Mouse (Mus musculus) kidney, postnatal 14 days (tissue): Measurements from ENCODE around the gene Zer1.
"Not testable (repeated sequence)": the region's sequence is repeated elsewhere in the genome, so short reads cannot be mapped to it uniquely, and the experiment has no call there.

Experiments used
- DNase-seq: peaks from one replicate; pipeline ENCODE4 v3.0.0; 2022; ENCODE audit warnings: mixed read lengths

Gene Zer1

GRCm38 (mm10) chr2:30076959-30077358 lies 47.4 kb downstream of the Zer1 start:
- DNase-seq = no peak

- no peak for DNase-seq
Measured at GRCm38 (mm10) chr2:30076439-30076838, 47.9 kb downstream of the Zer1 start.

- DNase-seq = no peak
Measured at GRCm38 (mm10) chr2:30075625-30076024, 48.8 kb downstream of the Zer1 start.

DNA sequence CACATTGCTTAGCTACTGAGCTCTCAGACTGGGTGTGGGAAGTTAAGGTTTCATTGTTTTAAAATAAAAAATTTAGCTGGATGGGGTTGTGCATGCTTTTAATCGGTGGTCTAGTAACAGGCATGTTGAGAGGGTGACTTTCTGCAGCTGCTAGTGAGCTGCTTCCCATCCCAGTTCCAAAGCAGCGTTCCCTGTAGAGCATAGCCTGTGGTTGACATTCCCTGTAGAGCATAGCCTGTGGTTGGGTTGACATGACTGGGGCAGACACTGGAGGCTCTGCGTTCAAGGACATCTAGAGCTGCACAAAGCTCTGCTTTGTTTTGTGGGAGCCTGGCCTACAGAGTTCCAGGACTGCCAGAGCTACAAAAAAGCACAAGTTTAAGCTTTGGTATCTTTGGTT lies 51.1 kb downstream of the Zer1 start:
- DNase-seq = no peak

- no peak for DNase-seq
Measured at GRCm38 (mm10) chr2:30072875-30073274, 51.5 kb downstream of the Zer1 start.

DNA sequence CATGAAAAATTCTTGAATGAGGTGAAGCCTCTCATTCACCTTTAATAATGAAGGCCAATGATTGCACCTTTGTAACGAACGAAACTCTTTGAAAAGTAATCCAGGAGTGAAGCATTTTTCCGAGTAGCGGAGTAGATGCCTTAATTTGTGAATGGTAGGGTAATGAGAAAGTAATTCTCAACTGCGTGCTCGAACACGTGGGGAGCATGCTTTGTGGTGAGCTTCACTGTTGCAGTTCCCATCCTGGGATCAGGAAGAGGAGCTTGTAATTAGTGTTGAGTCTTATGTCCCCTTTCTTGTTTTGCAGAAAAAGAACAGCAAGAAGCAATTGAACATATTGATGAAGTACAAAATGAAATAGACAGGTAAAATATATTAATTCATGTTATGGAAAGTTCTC lies 56.4 kb downstream of the Zer1 start:
- no peak for DNase-seq

DNA sequence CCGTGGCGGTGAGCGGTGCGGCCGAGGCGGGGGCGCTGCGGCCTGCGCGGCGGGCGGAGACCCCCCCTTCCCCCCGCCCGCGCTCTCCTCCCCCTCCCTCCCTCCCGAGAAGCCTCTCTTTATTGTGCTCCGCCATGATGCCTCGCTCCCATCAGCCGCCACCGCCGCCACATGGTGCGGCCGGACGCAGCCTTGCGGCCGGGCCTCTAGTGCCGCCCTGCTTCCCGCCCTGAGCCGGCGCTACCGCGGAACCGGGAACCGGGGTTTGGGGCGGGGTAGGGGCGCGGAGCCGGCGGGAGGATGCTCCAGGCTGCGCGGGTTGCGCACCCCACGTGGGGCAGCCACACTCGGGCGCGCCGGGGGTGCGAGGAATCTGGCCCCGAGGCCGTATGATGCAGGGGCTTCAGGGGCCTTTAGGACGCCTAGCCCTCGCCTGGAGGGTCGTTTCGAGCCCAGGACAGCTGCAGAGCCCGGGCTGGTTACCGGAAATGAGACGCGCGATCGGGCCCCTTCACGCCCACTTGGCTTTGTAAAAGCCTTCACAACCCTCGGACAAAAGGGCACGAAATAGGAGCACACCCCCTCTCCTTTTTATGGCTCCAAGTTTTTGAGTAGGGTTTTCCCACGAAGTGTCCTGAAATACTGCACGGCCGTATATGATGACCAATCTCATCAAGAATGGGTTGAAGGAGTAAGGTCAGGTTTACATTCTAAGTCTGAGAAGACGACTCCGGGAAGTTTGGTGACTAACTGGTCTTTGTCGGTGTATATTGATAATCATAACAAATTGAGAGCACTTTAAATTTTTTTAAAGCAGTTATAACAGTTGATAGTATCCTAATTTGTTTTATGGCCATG lies 57.1 kb downstream of the Zer1 start:
- DNase-seq = peak; percentile 56

DNA sequence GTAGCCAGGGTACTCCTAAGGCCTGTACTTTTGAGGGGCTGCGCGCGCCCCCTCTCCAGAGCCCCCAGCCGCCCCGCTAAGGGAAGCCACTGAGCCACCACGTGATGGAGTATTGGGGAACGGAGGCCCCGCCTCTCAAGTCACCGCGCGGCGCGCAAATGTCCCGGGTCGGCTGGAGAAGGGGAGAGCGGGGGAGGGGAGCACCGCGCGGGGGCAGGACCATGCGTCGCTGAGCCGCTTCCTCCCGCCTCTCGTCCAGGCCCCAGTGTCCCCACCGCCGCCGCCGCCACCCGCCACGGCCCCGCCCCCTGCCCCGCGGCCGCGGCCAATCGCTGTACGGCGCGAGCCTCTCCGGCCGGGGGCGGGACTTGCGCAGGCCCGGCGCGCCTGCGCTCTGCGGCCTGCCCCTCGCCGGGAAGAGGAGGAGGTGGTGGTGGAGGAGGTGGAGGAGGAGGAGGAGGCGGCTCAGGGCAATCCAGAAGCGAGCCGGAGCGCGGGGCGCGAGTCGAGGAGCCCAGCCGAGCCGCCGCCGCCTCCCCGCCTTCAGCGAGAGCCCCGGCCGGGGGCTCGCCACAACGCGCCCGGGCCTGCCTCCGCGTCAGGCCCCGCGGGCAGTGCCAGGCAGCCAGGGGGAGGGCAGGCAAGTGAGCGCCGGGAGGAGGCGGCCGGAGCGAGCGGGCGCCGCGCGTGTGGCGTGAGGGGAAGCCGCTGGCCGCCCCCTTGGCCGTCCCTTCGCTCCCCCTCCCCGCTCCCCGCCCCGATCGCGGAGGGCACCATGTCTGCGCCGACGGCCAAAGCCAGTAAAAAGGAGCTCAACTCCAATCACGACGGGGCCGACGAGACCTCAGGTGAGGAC lies 58.1 kb downstream of the Zer1 start:
- peak; percentile 98 for DNase-seq

DNA sequence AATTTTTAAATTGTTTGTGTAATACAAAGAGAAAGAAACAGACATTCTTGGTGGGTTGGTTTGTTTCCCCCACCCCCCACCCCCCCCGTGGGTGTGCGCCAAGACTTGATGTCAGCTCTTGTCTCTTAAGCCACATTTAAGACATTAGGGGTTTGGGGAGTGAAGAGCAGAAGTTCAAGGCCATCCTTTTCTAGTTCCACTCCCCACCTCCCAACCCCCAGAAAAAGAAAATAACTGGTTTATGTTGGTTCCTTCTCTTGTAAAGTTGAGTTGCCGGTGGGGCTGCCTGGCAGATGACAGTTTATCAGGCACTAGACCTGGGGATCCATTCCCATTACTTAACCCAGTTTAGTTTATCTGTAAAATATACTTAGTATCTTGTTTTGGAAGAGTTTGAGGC lies 60.1 kb downstream of the Zer1 start:
- DNase-seq = no peak

DNA sequence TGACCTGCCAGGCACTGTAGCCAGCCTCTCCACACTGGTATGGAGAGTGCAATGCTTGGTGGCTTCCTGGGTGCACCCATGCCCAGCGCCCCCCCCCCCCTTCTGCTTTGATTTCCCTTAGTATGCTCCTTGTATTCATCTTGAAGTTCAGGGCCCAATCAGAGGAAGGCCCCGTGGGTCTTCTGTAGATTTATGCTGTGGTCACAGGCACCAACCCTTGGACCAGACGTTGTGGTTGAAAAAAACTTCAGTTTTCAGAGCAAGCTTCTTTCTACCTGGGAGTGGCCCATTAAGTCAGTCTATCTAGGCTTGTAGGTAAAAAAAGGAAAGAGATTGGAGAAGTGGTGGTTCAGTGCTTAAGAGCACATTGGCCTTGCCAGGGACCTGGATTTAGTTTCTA lies 60.6 kb downstream of the Zer1 start:
- DNase-seq = no peak

DNA sequence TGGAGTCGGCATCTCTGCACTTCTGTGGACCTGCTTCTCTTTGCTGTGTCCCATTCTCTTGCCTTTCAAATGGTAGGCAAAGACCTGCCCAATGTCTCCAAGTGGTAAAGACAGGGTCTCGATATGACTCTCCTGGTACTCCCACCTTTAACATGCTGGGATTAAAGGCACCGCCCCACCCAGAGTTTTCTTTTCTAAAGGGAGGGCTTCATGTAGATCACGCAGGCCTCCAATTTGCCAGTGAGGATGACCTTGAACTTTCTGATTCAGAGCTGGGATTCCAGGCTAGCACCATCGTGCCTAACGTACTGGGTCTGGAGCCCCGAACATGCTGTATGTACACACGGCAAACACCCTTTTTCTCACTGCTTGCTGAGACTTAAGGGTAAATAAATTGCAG lies 61.1 kb downstream of the Zer1 start:
- no peak for DNase-seq

DNA sequence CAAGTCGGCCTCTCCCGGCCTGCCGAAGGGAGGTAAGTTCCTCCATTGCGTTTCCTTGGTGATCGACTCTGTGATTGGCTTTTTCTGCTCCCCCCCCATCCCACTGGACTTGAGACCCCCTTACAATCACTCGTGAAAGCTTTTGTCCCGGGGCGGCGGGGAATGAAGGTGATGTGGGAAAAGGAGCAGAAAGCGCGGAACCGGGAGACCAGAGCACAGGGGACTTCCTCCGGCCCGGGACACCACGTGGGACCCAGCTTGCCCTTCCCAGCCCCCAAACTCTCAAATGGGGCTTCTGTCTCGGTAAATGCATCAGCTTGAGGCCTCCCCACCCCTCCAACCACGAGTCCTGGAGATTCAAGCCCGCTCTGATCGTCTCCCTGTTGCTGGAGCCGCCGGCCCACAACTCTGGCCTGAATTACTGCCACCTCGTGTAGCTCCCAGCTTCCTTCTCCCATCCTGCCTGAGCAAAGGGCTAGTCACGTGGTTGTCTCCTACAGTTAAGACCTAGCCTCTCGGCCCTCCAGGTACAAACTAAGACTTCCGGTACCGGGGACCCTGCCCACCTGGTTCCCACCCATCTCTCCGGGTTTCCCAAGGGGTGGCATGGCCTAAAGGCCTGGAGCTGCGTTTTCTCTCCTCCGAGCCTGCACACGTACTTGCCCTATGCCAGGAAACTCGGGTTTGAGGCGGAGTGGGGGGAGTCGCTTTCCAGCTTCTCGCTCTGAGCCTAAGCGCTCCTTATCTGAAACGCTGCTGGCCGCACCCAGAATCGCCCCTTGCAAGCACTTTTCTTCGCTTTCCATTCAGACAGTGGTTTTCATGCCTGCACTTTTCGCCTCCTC lies 61.9 kb downstream of the Zer1 start:
- peak; percentile 81 for DNase-seq

DNA sequence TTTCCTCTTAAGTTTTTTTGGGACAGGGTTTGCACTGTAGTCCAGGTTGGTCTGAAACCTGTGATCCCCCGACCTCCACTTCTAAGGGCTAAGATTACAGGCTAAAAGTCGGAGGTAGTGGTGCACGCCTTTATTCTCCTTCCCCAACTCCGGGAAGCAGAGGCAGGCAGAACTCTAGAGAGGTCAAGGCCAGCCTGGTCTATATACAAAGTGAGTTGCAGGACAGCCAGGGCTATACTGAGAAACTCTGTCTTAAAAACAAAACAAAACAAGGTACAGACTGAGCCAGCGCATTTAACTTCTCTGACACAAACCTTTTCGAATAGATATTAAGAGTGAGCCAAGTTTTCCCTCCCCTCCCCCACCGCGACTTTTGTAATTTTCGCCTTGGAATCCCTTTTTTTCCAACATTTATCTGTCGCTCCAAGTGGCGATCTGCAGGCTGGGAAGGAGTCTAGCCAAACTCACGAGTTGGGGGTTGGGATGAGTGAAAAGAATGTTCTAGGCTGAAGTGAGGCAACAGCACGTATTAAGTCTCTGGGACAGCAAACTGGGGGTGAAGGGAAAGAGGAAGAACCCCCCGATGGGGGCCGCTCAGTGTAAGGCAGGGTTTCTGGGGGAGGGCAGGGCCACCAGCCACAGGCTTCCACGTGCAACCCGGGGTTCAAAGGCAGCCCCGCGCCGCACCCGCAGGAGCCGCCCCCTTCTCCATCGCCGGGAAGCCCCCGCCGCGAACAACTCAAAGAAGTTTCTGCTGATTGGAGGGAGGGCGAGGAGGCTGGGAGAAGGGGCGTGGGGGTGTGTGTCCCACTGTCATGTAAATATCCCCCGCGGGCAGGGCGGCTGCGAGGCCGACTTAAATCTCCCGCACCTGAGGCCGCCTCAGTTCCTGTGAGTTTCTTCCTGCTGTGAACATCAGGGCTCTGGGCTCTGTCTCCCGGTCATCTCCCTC lies 62.9 kb downstream of the Zer1 start:
- peak; percentile 50 for DNase-seq

GRCm38 (mm10) chr2:30058418-30058817 lies 66.0 kb downstream of the Zer1 start:
- DNase-seq = no peak

DNA sequence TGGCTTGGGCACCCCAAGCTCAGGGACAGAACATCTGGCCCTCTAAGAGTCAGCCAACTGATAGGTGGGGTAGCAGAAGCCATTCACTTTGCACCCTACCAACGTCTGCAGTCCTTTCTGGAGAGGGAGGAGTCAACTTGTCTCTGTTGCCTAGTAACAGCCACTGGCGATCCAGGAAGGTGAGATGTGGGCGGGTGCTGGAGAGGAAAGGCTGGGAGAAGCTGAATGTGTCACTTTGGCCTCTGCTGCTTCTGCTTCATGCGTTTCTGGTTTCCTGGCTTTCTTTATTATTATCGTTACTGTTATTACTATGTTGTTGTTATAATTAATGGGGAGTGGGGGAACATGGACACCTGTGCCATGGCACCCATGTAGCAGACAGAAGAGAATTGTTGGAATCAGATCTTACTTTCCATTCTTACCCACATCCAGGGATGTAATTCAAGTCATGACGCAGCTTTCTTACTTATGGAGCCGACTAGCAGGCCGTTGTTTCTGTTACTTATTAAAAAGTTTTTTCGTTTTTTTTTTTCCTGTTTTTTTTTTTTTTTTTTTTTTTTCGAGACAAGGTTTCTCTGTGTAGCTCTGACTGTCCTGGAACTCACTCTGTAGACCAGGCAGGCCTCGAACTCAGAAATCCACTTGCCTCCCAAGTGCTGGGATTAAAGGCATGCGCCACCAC lies 67.0 kb downstream of the Zer1 start, which contains the start of gene Set:
Set (plus strand) TSS at position 156 of the 682 bp plus-strand sequence.
- DNase-seq = no peak

DNA sequence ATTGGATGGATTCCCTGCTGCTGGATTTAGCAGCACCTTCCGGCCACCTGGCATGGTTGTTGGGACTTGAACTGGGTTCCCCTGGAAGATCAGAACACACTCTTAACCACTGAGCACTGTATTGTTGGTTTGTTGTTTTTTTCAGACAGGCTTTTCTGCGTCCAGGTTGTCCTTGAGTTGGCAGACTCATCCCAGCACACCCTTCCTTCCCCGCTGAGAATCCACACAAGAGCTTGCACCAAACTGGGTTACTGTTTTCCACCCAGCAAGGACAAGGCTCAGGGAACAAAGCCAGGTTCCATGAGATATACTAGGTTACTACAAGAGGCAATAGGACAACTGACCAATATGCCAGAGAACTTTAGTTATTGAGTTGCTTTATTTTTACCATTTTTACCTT lies 67.6 kb downstream of the Zer1 start:
- no peak for DNase-seq

DNA sequence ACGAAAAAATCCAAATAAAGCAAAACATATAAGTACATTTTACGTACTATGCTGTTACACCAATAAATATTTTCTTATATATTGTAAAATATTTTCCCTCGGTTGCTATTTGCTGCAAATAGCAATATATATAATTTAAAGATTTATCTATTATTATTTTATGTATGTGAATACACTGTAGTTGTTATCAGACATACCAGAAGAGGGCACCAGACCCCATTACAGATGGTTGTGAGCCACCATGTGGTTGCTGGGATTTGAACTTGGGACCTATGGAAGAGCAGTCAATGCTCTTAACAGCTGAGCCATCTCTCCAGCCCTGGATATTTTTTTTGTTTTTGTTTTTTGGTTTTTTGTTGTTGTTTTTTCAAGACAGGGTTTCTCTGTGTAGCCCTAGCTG lies 69.1 kb downstream of the Zer1 start:
- DNase-seq = not testable (repeated sequence)

DNA sequence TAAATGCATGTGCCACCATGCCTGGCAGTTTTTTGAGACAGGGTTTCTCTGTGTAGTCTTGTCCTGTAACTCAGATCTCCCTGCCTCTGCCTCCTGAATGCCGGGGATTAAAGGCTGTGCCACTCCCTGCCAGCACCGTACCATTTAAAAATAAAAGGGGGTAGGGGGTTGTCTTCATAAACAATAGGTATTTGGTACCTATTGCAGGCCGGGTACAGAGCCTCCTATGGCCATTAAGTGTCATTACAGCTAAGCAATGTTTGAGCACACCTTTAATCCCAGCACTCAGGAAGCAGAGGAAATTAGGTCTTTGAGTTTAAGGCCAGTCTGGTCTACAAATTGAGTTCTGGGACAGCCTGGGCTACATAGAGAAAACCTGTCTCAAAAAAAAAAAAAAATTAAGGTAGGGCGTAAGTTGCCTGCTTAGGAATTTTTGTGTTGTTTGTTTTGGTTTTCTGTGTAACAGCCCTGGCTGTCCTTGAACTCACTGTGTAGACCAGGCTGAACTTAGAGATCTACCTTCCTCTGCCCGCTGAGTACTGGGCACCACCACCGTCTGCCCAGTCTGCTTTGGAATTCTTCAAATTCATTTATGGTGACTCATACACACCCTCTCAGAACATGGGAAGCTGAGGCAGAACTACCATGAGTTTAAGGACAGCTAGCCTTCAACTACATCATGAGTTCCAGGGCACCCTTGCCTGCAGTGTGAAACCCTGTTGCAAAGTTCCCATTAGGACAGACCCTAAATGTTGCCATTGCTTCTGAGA lies 72.2 kb downstream of the Zer1 start:
- no peak for DNase-seq

GRCm38 (mm10) chr2:30049831-30050230 lies 74.6 kb downstream of the Zer1 start:
- no peak for DNase-seq

GRCm38 (mm10) chr2:30048699-30049388 lies 75.5 kb downstream of the Zer1 start, which contains the start of gene Wdr34:
Gene Wdr34 (minus strand): TSS chr2:30048881.
- peak; percentile 99 for DNase-seq
